In genomic region chr10:83042613-83043477, GRCm38 (mm10) we compare ENCODE assay signal across 8 mouse cellular contexts. TPM values are rescaled to one million over a fixed set of nuclear protein-coding genes. Genes with fewer than 3 reads are reported as not detected.
DNase-seq lines count a peak whose midpoint lies in the region; ATAC-seq lines count a peak whose summit lies in the region.

No protein-coding gene starts in this region.

- peaks cover 8% of the 10 kb centered on the region for H3K4me1 ChIP-seq in forebrain, embryonic 11.5 days (replicated peaks; ENCODE audit: control insufficient read depth, insufficient read depth, low read length)
- H3K4me1 ChIP-seq in hindbrain, embryonic 10.5 days (replicated peaks), result peaks cover 21% of the 10 kb centered on the region
- peaks cover 21% of the 10 kb centered on the region for H3K4me1 ChIP-seq in limb, embryonic 11.5 days (ENCODE audit: control insufficient read depth, insufficient read depth, low read length)

- WGBS in forebrain, embryonic 11.5 days, result 18% methylated on average over 10 of the region's 10 CpGs
- 27% methylated on average over 10 of the region's 10 CpGs for WGBS in hindbrain, embryonic 10.5 days
- WGBS in limb, embryonic 11.5 days, result 18% methylated on average over 10 of the region's 10 CpGs

- no peak; the same call in 1 of the 2 replicates for ATAC-seq in forebrain, embryonic 11.5 days (replicated peaks; ENCODE audit: low FRiP score)
- ATAC-seq in limb, embryonic 11.5 days (ENCODE audit: insufficient number of reproducible peaks, low FRiP score, low TSS enrichment, low read depth), result peak; percentile 83

- H3K9me3 ChIP-seq in forebrain, embryonic 11.5 days (ENCODE audit: control insufficient read depth, low read length), result no peaks in the 10 kb centered on the region
- no peaks in the 10 kb centered on the region for H3K9me3 ChIP-seq in hindbrain, embryonic 10.5 days
- H3K9me3 ChIP-seq in limb, embryonic 11.5 days (ENCODE audit: control insufficient read depth, low read length), result no peaks in the 10 kb centered on the region

- H3K36me3 ChIP-seq in forebrain, embryonic 11.5 days (ENCODE audit: control insufficient read depth, insufficient read depth, low read length), result no peaks in the 10 kb centered on the region
- H3K36me3 ChIP-seq in hindbrain, embryonic 10.5 days, result no peaks in the 10 kb centered on the region
- no peaks in the 10 kb centered on the region for H3K36me3 ChIP-seq in limb, embryonic 11.5 days (ENCODE audit: control insufficient read depth, insufficient read depth, low read length)

- DNase-seq in adrenal gland, postnatal 25 days, result peak; percentile 45
- DNase-seq in forebrain, embryonic 11.5 days (ENCODE audit: low spot score), result no peak
- DNase-seq in hindbrain, embryonic 10.5 days (ENCODE audit: low spot score), result peak; percentile 14
- peak; percentile 77 for DNase-seq in limb, embryonic 11.5 days (ENCODE audit: low spot score)
- peak; percentile 39 for DNase-seq in skeletal muscle tissue, adult 2 months (ENCODE audit: low read depth, low spot score)
- DNase-seq in left cerebral cortex, postnatal 25 days (ENCODE audit: low spot score in 2 of 2), result no peak
- no peak for DNase-seq in spleen, postnatal 14 days (ENCODE audit: low spot score in 2 of 2)
- DNase-seq in frontal cortex, postnatal 25 days (ENCODE audit: low spot score in 2 of 2), result no peak

- no peak overlapping the region for H3K4me3 ChIP-seq in forebrain, embryonic 11.5 days (ENCODE audit: low read depth, low read length)
- no peak overlapping the region for H3K4me3 ChIP-seq in hindbrain, embryonic 10.5 days
- H3K4me3 ChIP-seq in limb, embryonic 11.5 days (ENCODE audit: low read depth, low read length), result no peak overlapping the region

- H3K4me2 ChIP-seq in forebrain, embryonic 11.5 days (ENCODE audit: low read depth, low read length, severe bottlenecking), result no peak overlapping the region
- 0 out of 2 replicates have a peak overlapping the region, but pooled peaks have one; percentile 18 for H3K4me2 ChIP-seq in limb, embryonic 11.5 days (ENCODE audit: low read depth, severe bottlenecking)

- no peaks in the 10 kb centered on the region for H3K27me3 ChIP-seq in forebrain, embryonic 11.5 days (ENCODE audit: control insufficient read depth, insufficient read depth, low read length)
- 0 out of 2 replicates have a peak, but pooled peaks cover 6% of the 10 kb centered on the region for H3K27me3 ChIP-seq in hindbrain, embryonic 10.5 days (ENCODE audit: insufficient read depth, poor library complexity, severe bottlenecking)
- no peaks in the 10 kb centered on the region for H3K27me3 ChIP-seq in limb, embryonic 11.5 days (ENCODE audit: control insufficient read depth, insufficient read depth, low read length)

- peak overlapping the region; percentile 42; the same call in 1 of the 2 replicates for H3K27ac ChIP-seq in forebrain, embryonic 11.5 days (ENCODE audit: low read depth, low read length)
- H3K27ac ChIP-seq in hindbrain, embryonic 10.5 days, result peak overlapping the region; percentile 80
- H3K27ac ChIP-seq in limb, embryonic 11.5 days (replicated peaks; ENCODE audit: low read depth, low read length), result peak overlapping the region; percentile 59

- intact Hi-C loops in left cerebral cortex, postnatal 25 days (cut with DNase I), result loop anchor here (1.0 kb wide), 1 partner anchor 56 kb away; no protein-coding TSS in a partner anchor

- H3K9ac ChIP-seq in forebrain, embryonic 11.5 days (ENCODE audit: low read length), result peak overlapping the region; percentile 20; the same call in 1 of the 2 replicates
- H3K9ac ChIP-seq in limb, embryonic 11.5 days (ENCODE audit: low read length), result no peak overlapping the region

RNA-seq across cellular contexts. Expression of gene Chst11, which starts 57.5 kb away (rescaled TPM):
- total RNA-seq in adrenal gland, postnatal 25 days (2021), result 34.0 and 44.0 TPM in 2 replicates
- polyA plus RNA-seq in forebrain, embryonic 11.5 days (2014; fragmentation: Nextera tagmentation; extraction: Ambion mirVana), result 1.9 and 2.4 TPM in 2 replicates
- 1.1 and 1.4 TPM in 2 replicates for polyA plus RNA-seq in hindbrain, embryonic 10.5 days (2016; fragmentation: Nextera tagmentation; extraction: Ambion mirVana)
- polyA plus RNA-seq in limb, embryonic 11.5 days (2014; fragmentation: Nextera tagmentation; extraction: Ambion mirVana), result 2.0 and 3.0 TPM in 2 replicates
- total RNA-seq in left cerebral cortex, postnatal 25 days (2021), result 10 to 100 TPM; 33.9 to 36.5 TPM

Comparison
In these comparisons a context has a peak if more than half of its experiments do, and no peak if none do; other contexts are left out.
1. DNase-seq: peak in adrenal gland, postnatal 25 days (single experiment), hindbrain, embryonic 10.5 days (single experiment), limb, embryonic 11.5 days (single experiment) and skeletal muscle tissue, adult 2 months (single experiment); none in forebrain, embryonic 11.5 days (single experiment), left cerebral cortex, postnatal 25 days (0 of 2), spleen, postnatal 14 days (0 of 2) and frontal cortex, postnatal 25 days (0 of 2).
2. Peak in every context shown above with its lines, with median percentiles within 50 percentile points of each other: H3K27ac ChIP-seq.